Mouse (Mus musculus): ENCODE measurements around the gene Cd302.

DNA sequence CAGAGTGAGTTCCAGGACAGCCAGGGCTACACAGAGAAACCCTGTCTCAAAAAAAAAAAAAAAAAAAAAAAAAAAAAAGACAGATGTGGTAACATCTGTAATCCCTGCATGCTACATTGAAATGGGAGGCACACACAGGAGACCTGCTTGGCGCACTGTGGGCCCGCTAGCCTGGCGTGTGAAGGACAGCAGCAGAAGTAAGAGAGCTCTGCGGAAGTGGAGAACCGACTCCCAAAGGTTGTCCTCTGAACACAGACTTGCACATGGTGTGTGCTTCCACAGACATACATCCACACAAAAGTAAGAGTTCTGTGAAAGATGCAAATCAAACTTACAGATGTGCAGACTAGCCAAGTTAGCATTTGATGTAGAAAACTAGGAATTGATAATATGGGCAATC, 25.1 kb downstream of the Cd302 start:
- TF ChIP-seq CTCF (IDR thresholded peaks at IDR 0.05): no peak
- no peak for TF ChIP-seq EP300 (IDR thresholded peaks at IDR 0.05)
